Mouse (Mus musculus) inflammation-experienced regulatory T-cells, adult 16 weeks (primary cell): Measurements from ENCODE around the gene Spg21. TPM values are rescaled to one million over a fixed set of nuclear protein-coding genes. Genes with fewer than 3 reads are reported as not detected.

Experiments
- polyA plus RNA-seq: library from polyadenylated mRNA; unstranded; fragments of 100-300 nt; shearing (Covaris generic); gene quantifications from one replicate; pipeline ENCODE4 v1.2.1, GENCODE M21; 2017

Spg21 gene
- polyA plus RNA-seq = 109 TPM

DNA sequence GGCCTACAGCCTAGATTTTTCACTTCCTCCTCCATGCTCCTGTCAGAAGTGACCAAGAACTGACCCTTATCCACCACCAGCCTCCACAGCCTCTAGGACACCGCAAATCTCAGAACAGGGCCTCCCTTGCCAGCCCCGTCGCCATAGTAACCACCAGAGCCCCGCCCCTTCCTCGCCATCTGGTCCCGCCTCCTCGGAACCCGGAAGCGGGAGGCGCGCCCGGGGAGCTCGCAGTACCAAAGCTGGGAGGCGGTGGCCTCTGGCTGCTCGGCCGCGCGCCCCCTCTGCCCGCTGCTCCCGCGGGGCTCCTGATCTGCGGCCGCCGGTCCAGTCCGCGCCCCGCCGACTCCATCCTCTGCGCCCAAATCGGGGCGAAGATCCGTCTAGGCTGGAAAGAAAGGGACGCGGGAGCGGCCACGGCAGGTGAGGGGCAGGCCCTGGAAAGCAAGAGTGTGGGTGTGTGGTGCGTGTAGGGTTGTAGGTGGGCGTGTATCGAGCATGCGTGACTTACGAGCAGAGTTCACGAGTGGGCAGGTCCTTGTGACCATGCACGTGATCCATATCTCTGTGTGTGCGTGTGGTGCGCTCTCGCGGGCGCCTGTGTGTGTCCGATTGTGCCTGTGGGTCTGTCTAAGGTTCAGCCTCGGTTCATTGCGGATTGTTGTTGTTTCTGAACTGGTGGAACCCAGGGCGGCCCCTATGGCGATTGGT lies at the start of gene Spg21:
Gene Spg21, plus strand, starts transcription at position 216 of the 711 bp plus-strand sequence.

DNA sequence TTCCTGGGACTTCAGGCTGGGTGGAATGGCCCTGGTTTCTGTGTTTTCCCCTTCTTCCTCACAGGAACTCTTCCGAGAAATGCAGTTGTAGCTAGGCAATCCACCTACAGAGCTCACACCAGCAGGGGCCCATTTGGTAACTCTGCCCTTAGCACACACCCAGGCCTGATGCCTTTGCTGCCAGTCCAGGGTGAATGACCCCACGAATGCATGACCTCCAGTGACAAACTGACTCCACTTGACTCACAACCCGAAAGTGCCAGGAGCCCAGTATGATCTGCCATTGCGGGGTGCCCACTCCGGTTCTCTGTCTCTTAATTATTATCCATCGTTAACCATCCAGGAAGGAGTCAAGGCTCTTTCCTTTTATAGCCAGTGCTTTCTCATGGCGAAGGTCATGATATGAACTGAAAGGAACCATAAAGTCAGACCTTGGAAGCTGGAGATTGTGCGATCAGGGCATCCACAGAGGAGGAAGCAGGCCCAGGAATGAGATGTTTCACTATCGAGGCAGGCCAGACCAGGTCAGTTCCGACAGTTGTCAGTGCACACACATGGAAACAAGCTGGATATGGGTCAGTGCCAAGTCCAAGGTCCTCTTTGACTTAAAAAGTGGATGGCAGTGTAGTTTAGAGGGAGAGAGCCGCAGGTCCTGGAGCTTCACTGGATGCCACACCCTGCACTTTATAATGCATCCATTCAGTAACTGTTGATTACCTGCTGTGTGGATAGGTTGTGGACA lies 37.8 kb upstream of the Spg21 start, which contains the start of gene Slc51b:
Gene Slc51b, minus strand, starts transcription at position 196 of the 742 bp plus-strand sequence.

DNA sequence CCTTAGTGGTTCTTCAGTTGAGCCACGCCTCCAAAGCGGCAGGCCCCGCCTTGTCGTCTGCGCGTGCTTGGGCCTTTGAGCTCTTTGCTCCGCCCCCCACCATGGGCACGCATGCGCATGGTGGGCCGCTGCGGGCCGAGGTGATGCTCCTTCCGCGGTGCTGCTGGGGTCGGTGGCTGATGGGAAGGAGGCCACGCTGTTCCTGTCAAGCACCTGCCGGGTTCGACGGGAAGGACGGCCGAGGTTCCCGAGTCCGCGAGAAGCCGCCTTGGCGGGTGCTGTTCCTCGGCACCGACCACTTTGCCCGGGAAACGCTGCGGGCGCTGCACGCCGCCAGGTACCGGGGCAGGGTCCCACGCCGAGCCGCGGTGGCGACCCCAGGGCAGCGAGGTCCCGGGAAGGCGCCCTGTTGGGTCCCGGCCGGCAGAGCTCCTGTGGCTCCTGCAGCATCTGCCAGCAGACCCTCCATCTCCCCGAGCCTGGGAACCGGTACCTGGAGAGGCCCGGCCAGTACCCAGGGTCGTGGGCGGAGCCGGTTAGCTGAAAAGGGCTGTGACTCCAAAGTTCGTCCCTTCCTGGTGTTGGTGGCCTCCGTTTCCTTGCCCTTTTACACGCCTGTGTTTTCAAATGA lies 25.0 kb upstream of the Spg21 start, which contains the start of gene Mtfmt:
Gene Mtfmt, plus strand, starts transcription at position 112 of the 631 bp plus-strand sequence.

DNA sequence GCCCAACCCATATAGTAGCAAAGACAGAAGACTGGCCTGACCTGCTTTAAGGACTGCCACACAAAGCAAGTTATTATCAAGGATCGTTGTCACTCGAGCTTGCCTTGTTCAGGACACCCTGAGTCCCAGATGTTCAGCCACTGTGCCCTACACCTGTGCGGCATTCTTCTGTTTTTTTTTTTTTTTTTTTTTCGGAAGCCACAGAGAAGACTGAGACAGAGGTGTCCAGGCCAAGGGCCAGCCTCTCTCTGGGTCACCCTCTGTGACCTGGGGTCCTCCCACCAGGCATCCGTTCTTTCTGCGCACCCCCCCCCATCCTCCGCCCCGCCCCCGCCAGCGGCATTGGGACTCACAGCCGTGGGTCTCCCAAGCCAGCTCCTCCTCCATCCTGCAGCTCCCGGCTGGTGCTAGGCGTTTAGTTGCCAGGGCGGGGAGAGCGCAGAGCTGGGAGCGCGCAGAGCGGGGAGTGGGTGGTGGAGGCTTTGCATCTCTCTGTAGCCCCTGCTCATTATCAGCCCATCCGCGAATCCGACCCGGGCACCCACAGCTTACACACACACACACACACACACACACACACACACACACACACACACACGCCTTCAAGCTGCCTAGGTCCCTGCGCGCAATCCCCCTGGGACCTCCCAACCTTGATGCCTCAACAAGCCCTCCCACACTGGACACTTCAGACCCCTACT lies 59.2 kb downstream of the Spg21 start, which contains the start of gene Ankdd1a:
Gene Ankdd1a, minus strand, starts transcription at position 387 of the 698 bp plus-strand sequence.

Other genes with a start within 250 kb of the Spg21 start
- not detected for gene Cilp, start 195.8 kb upstream of the Spg21 start, polyA plus RNA-seq
- gene Clpx, start 166.7 kb upstream of the Spg21 start, polyA plus RNA-seq = 59.2 TPM
- 4.2 TPM for gene Pdcd7, start 114.8 kb upstream of the Spg21 start, polyA plus RNA-seq
- gene Ubap1l, start 99.9 kb upstream of the Spg21 start, polyA plus RNA-seq = not detected
- not detected for gene Kbtbd13, start 69.3 kb upstream of the Spg21 start, polyA plus RNA-seq
- gene Rasl12, start 62.4 kb upstream of the Spg21 start, polyA plus RNA-seq = not detected
- gene Slc51b, start 38.0 kb upstream of the Spg21 start, polyA plus RNA-seq = not detected
- gene Mtfmt, start 25.2 kb upstream of the Spg21 start, polyA plus RNA-seq = 47.0 TPM
- gene Ankdd1a, start 59.2 kb downstream of the Spg21 start, polyA plus RNA-seq = not detected
- gene Plekho2, start 119.1 kb downstream of the Spg21 start, polyA plus RNA-seq = 102 TPM
- 0.54 TPM for gene Pif1, start 126.2 kb downstream of the Spg21 start, polyA plus RNA-seq
- gene Rbpms2, start 168.7 kb downstream of the Spg21 start, polyA plus RNA-seq = 0.43 TPM
- gene Oaz2, start 207.1 kb downstream of the Spg21 start, polyA plus RNA-seq = 159 TPM